Mouse (Mus musculus): ENCODE data around the gene Ccdc141. TPM values are rescaled to one million over a fixed set of nuclear protein-coding genes. Genes with fewer than 3 reads are reported as not detected.

The Ccdc141 gene
- 3.8 TPM for polyA plus RNA-seq (2014; fragmentation: Illumina TruSeq; extraction: RNeasy Lipid Tissue Mini Kit (QIAGEN cat#74804); ENCODE audit: low read depth, low replicate concordance)

GRCm38 (mm10) chr2:77170633-77171105 is at the start of gene Ccdc141:
TSS of gene Ccdc141 (minus strand) at chr2:77170636.

GRCm38 (mm10) chr2:76982391-76983145 is 187.9 kb downstream of the Ccdc141 start, which contains the start of gene Ttn:
TSS of gene Ttn (minus strand) at chr2:76982547.

Other genes with a start within 250 kb of the Ccdc141 start
- gene Ttn, start 188.1 kb downstream of the Ccdc141 start, polyA plus RNA-seq (2014; fragmentation: Illumina TruSeq; extraction: RNeasy Lipid Tissue Mini Kit (QIAGEN cat#74804); ENCODE audit: low read depth, low replicate concordance): 0.02 TPM
- 29.6 TPM for gene Sestd1, start 110.0 kb upstream of the Ccdc141 start, polyA plus RNA-seq (2014; fragmentation: Illumina TruSeq; extraction: RNeasy Lipid Tissue Mini Kit (QIAGEN cat#74804); ENCODE audit: low read depth, low replicate concordance)

Measured in adipose tissue, adult 10 weeks (tissue).